Mouse (Mus musculus): ENCODE measurements at regions not wholly inside any gene's neighbourhood (a gene's known extent, or its start where the extent isn't known, plus 50 kb on each side); places are given as distances from the start of the nearest gene placed in this dataset.

GRCm38 (mm10) chr10:107966996-107967395 lies 55.1 kb upstream of the Otogl start:
- no peak overlapping the region for H3K4me2 ChIP-seq (replicated peaks; ENCODE audit: low read depth, low read length)
- no peaks in the 10 kb centered on the region for H3K27me3 ChIP-seq (ENCODE audit: control insufficient read depth, insufficient read depth, low read length)
- H3K36me3 ChIP-seq (ENCODE audit: control insufficient read depth, insufficient read depth, low read length) = no peaks in the 10 kb centered on the region
- ATAC-seq (ENCODE audit: low FRiP score, low TSS enrichment) = no peak
- no peak overlapping the region for H3K27ac ChIP-seq (ENCODE audit: low read depth, low read length)
- no peaks in the 10 kb centered on the region for H3K9me3 ChIP-seq (ENCODE audit: control insufficient read depth, low read length)
- no peaks in the 10 kb centered on the region for H3K4me1 ChIP-seq (ENCODE audit: control insufficient read depth, insufficient read depth, low read length)
- H3K4me3 ChIP-seq (ENCODE audit: low read length) = no peak overlapping the region
- no peak overlapping the region for H3K9ac ChIP-seq (ENCODE audit: low read depth, low read length)
- 95% methylated on average over 11 of the region's 11 CpGs for WGBS

GRCm38 (mm10) chr10:107964022-107964421 lies 52.1 kb upstream of the Otogl start:
- Histone ChIP-seq H3K27me3 (ENCODE audit: control insufficient read depth, insufficient read depth, low read length) (no peaks in the 10 kb centered on the region), H3K4me3 (ENCODE audit: low read length) (no peak overlapping the region), H3K4me1 (ENCODE audit: control insufficient read depth, insufficient read depth, low read length) (no peaks in the 10 kb centered on the region), H3K9me3 (ENCODE audit: control insufficient read depth, low read length) (no peaks in the 10 kb centered on the region), H3K9ac (ENCODE audit: low read depth, low read length) (no peak overlapping the region), H3K36me3 (ENCODE audit: control insufficient read depth, insufficient read depth, low read length) (no peaks in the 10 kb centered on the region), H3K4me2 (replicated peaks; ENCODE audit: low read depth, low read length) (no peak overlapping the region), H3K27ac (ENCODE audit: low read depth, low read length) (no peak overlapping the region)
- ATAC-seq (ENCODE audit: low FRiP score, low TSS enrichment) = no peak
- 78% methylated on average over 1 of the region's 1 CpGs for WGBS

GRCm38 (mm10) chr10:107962130-107962529 lies 50.2 kb upstream of the Otogl start:
- H3K27ac ChIP-seq (ENCODE audit: low read depth, low read length) = no peak overlapping the region
- H3K4me1 ChIP-seq (ENCODE audit: control insufficient read depth, insufficient read depth, low read length) = no peaks in the 10 kb centered on the region
- H3K9ac ChIP-seq (ENCODE audit: low read depth, low read length) = no peak overlapping the region
- no peaks in the 10 kb centered on the region for H3K36me3 ChIP-seq (ENCODE audit: control insufficient read depth, insufficient read depth, low read length)
- H3K4me3 ChIP-seq (ENCODE audit: low read length) = no peak overlapping the region
- no peaks in the 10 kb centered on the region for H3K27me3 ChIP-seq (ENCODE audit: control insufficient read depth, insufficient read depth, low read length)
- H3K9me3 ChIP-seq (ENCODE audit: control insufficient read depth, low read length) = no peaks in the 10 kb centered on the region
- no peak overlapping the region for H3K4me2 ChIP-seq (replicated peaks; ENCODE audit: low read depth, low read length)
- WGBS = 88% methylated on average over 3 of the region's 3 CpGs
- no peak for ATAC-seq (ENCODE audit: low FRiP score, low TSS enrichment)

Measured in kidney, embryonic 14.5 days (tissue).